Mouse (Mus musculus) midbrain, embryonic 14.5 days (tissue): Measurements from ENCODE around the gene Emc7. TPM values are rescaled to one million over a fixed set of nuclear protein-coding genes. Genes with fewer than 3 reads are reported as not detected.

ENCODE experiments used
- ATAC-seq: fragments of 200-750 bp; cut with Nextera tagmentation; 2 replicates; pipeline ENCODE4 v1.8.0; 2017; ENCODE audit warnings: moderate number of reproducible peaks, moderate library complexity; ENCODE audit not compliant: low FRiP score, low TSS enrichment
- DNase-seq: peaks from one replicate; pipeline ENCODE4 v3.0.0-alpha.2; 2015
- H3K27ac ChIP-seq: fragments of 300-500 bp; sonication (generic); replicated peaks from 2 replicates; pipeline ENCODE4 v1.5.1; 2014; ENCODE audit warnings: mild to moderate bottlenecking, low read depth, low read length, moderate library complexity
- H3K27me3 ChIP-seq: fragments of 300-500 bp; sonication (generic); 2 replicates; pipeline ENCODE4 v1.6.1; 2014; ENCODE audit warnings: low read length, control low read depth, mixed read lengths; ENCODE audit not compliant: control insufficient read depth, insufficient read depth
- H3K36me3 ChIP-seq: fragments of 300-500 bp; sonication (generic); 2 replicates; pipeline ENCODE4 v1.6.1; 2014; ENCODE audit warnings: low read length, control low read depth; ENCODE audit not compliant: control insufficient read depth, insufficient read depth
- H3K4me1 ChIP-seq: fragments of 300-500 bp; sonication (generic); 2 replicates; pipeline ENCODE4 v1.6.1; 2014; ENCODE audit warnings: mild to moderate bottlenecking, antibody characterized with exemption, low read length, control low read depth; ENCODE audit not compliant: control insufficient read depth, insufficient read depth
- H3K4me2 ChIP-seq: fragments of 300-500 bp; sonication (generic); 2 replicates; pipeline ENCODE4 v1.6.1; 2014; ENCODE audit warnings: mild to moderate bottlenecking, low read length, moderate library complexity
- H3K4me3 ChIP-seq: fragments of 300-500 bp; sonication (generic); replicated peaks from 2 replicates; pipeline ENCODE4 v1.5.1; 2014; ENCODE audit warnings: low read depth, low read length
- H3K9ac ChIP-seq: fragments of 300-500 bp; sonication (generic); replicated peaks from 2 replicates; pipeline ENCODE4 v1.6.1; 2014; ENCODE audit warnings: mild to moderate bottlenecking, low read length, moderate library complexity
- H3K9me3 ChIP-seq: fragments of 300-500 bp; sonication (generic); 2 replicates; pipeline ENCODE4 v1.6.1; 2016; ENCODE audit warnings: low read length, control low read depth, mixed read lengths; ENCODE audit not compliant: control insufficient read depth
- WGBS: fragments of 180-500 bp; shearing (Covaris S2); extraction: QIAGEN DNeasy Blood & Tissue Kit; methylation state at CpG from one replicate; pipeline ENCODE4 v1.1.7; 2014; 5-methylcytosine and 5-hydroxymethylcytosine counted together
- polyA plus RNA-seq: library from polyadenylated mRNA; unstranded; fragments of >200 nt; fragmentation: Nextera tagmentation; extraction: Ambion mirVana; gene quantifications from 2 replicates; pipeline ENCODE4 v1.2.1, GENCODE M21; 2014

The Emc7 gene
- polyA plus RNA-seq, 1 experiment from 2014 or later: 18.3 TPM

DNA sequence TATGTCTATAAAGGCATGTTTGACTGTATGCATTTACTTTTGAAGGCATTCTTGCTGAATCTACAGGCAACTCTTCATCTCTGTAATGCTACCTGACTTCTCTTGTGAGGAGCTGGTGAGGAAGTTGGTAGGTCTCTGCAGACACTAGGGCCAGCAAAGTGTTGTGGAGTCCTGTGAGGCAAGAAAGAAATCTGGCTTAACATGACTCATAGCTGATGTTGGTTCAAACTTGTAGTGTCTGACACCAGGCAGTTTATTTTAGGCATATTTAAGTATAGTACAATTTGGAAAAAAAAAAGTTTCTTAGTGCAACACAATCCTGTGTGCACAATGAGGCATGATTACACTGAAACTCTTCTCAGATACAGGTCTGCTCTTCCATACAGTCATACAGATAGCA lies 14.7 kb downstream of the Emc7 start:
- no peak for DNase-seq
- Histone ChIP-seq H3K4me2 (no peak overlapping the region), H3K4me1 (no peaks in the 10 kb centered on the region), H3K4me3 (no peak overlapping the region), H3K9me3 (no peaks in the 10 kb centered on the region), H3K36me3 (peaks cover 31% of the 10 kb centered on the region), H3K27me3 (no peaks in the 10 kb centered on the region), H3K27ac (no peak overlapping the region), H3K9ac (no peak overlapping the region)
- no peak for ATAC-seq

DNA sequence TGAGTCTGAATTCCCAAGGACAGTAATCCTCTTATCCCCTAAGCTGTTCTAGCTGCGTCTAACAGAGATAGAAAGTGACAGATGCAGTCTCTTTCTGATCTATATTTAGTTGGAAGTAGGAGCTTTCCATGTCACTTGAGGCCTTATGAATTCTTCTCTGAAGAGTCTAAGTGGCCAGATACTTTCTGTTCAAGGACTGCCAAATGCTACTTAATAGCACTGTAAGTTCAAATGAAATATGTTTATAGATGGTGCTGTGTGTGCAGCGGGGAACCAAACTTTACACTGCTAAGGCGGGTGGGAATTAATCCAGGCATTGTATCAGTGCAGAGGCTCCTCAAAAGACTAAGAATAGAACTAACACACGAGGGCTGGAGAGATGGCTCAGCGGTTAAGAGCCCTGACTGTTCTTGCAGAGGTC lies 16.2 kb downstream of the Emc7 start:
- H3K4me3 ChIP-seq: no peak overlapping the region
- DNase-seq (peak; percentile 26), ATAC-seq (no peak)
- H3K4me2 ChIP-seq: no peak overlapping the region
- H3K36me3 ChIP-seq: peaks cover 27% of the 10 kb centered on the region
- H3K27me3 ChIP-seq: no peaks in the 10 kb centered on the region
- no peak overlapping the region for H3K9ac ChIP-seq
- no peaks in the 10 kb centered on the region for H3K4me1 ChIP-seq
- no peaks in the 10 kb centered on the region for H3K9me3 ChIP-seq
- no peak overlapping the region for H3K27ac ChIP-seq
- 28% methylated on average over 5 of the region's 5 CpGs for WGBS

DNA sequence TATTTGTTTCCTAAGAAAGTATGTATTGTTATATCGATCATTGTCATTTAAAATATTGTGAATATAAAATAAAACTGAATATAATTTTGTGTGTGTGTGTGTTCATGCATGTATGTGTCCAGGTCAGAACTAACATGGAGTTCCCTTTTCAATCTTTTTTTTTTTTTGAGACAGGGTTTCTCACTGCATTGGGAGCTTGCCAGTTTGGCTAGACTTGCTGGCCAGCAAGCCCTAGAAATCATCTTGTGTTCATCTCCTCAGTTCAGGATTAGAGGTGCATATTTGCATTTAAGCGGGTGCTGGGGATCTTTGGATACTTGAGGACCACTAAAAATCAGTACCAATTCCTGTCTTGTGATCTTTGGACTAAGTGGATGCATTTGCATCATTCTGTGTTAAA lies 17.3 kb downstream of the Emc7 start:
- H3K9me3 ChIP-seq: no peaks in the 10 kb centered on the region
- DNase-seq (no peak), ATAC-seq (no peak)
- no peak overlapping the region for H3K9ac ChIP-seq
- no peak overlapping the region for H3K4me3 ChIP-seq
- H3K27me3 ChIP-seq: no peaks in the 10 kb centered on the region
- peaks cover 19% of the 10 kb centered on the region for H3K36me3 ChIP-seq
- WGBS: 94% methylated on average over 2 of the region's 2 CpGs
- H3K4me1 ChIP-seq: no peaks in the 10 kb centered on the region
- no peak overlapping the region for H3K27ac ChIP-seq
- no peak overlapping the region for H3K4me2 ChIP-seq

DNA sequence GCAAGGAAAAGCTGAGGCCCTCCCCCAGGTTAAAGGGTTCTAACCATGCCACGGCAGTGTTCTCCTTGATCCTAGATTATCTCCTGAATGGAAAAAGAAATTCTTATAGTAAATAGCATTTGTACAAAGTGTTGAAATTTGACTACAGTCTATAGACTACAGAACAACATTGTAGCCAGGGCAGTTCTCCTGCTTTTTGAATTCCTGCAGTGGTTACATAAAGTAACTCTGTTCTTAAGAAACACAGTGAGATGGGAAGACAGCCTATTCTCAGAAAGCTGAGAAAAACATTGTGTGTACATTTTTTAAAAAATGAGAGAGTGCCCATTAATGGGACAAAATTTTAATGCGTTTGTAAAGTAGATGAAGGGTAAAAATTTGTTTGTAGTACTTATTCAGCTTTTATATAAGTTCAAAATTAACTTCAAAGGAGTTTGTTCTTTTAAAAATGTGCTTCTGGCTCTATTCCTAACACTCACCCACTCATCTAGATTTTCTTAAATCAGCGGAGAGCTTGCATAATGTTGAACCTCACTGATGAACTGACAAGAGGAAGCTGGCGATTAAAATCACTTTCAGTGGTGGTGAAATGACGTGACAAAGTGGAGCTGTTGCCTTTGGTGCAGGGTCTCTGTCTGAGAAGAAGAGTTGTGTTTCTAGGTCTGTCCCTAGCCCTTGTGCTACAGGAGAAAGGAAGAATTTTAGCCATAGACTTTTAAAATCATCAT lies 20.4 kb downstream of the Emc7 start:
- Histone ChIP-seq H3K27me3 (no peaks in the 10 kb centered on the region), H3K4me2 (no peak overlapping the region), H3K4me1 (no peaks in the 10 kb centered on the region), H3K9me3 (no peaks in the 10 kb centered on the region), H3K27ac (no peak overlapping the region), H3K4me3 (no peak overlapping the region), H3K9ac (no peak overlapping the region), H3K36me3 (no peaks in the 10 kb centered on the region)
- ATAC-seq (no peak), DNase-seq (no peak)
- 77% methylated on average over 5 of the region's 5 CpGs for WGBS

DNA sequence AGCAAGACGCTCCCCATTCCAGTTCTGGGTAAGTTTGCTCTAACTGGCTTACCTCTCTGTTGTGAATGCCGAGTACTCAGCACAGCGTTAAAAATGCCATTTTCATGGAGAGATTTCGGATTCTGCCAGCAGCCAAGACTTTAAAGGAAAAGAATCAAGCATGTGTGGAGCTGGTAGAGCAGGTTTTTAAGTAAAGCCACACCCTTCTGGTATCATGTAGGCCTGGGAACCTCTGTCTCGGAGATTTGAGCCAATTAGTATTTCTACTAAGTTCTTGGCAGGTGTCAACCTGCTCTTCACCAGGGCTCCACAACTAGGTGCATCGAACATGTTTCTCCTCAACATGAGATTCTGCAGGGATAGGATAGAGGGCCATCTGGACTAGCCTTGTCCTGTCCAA lies 21.8 kb downstream of the Emc7 start:
- H3K9me3 ChIP-seq: no peaks in the 10 kb centered on the region
- H3K27ac ChIP-seq: no peak overlapping the region
- ATAC-seq (no peak), DNase-seq (no peak)
- no peaks in the 10 kb centered on the region for H3K36me3 ChIP-seq
- no peaks in the 10 kb centered on the region for H3K27me3 ChIP-seq
- H3K4me2 ChIP-seq: no peak overlapping the region
- H3K4me1 ChIP-seq: no peaks in the 10 kb centered on the region
- no peak overlapping the region for H3K9ac ChIP-seq
- no peak overlapping the region for H3K4me3 ChIP-seq
- 80% methylated on average over 6 of the region's 6 CpGs for WGBS

DNA sequence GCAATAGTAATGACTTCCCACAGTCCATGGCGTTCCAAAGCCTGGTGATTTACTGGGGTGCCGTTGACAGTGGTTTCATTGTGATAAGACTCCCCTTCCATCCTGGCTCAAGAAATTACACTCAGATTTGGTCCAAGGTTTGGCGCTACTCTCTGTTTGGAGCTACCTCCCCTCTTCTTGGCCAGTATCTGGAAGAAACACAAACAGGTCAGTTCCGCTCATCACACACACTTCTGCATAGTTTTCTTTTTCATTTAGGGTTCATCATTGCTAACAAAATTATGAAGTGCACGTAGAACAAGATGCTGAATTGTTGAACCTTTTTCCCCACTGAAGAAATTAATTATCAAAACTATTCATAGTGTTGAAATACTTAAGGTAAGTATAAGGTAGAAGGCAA lies 25.9 kb downstream of the Emc7 start, which contains the start of gene Chrm5:
Gene Chrm5 (minus strand): TSS at position 101 of the 400 bp plus-strand sequence.
- Histone ChIP-seq H3K36me3 (no peaks in the 10 kb centered on the region), H3K4me1 (no peaks in the 10 kb centered on the region)
- DNase-seq: no peak

DNA sequence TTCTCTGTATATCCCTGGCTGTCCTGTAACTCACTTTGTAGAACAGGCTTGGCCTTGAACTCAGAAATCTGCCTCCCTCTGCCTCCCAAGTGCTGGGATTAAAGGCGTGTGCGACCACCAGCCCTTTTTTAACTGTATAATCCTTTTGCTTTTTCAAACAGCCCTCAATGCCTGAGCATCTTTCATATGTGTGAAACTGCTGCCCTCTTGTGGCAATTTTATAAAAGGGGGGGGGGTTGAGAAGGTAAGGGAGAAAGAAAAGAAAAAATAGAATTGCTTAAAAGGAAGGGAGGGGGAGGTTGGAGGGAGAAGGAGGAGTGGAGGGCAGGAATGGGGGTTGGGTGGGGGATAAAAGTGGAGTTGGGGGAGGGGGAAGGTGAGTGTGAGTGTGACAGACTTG lies 26.8 kb downstream of the Emc7 start:
- DNase-seq (peak; percentile 83), ATAC-seq (peak; percentile 48; the same call in 1 of the 2 replicates)
- no peak overlapping the region for H3K9ac ChIP-seq
- H3K27me3 ChIP-seq: no peaks in the 10 kb centered on the region
- no peaks in the 10 kb centered on the region for H3K9me3 ChIP-seq
- H3K36me3 ChIP-seq: no peaks in the 10 kb centered on the region
- H3K4me2 ChIP-seq: no peak overlapping the region
- WGBS: 2% methylated on average over 2 of the region's 2 CpGs
- no peak overlapping the region for H3K4me3 ChIP-seq
- H3K4me1 ChIP-seq: no peaks in the 10 kb centered on the region
- no peak overlapping the region for H3K27ac ChIP-seq

More for the DNA sequence above, 25.9 kb downstream of the Emc7 start, which contains the start of gene Chrm5:
- 96% methylated on average over 5 of the region's 5 CpGs for WGBS
- Histone ChIP-seq H3K9ac (no peak within 1 kb of the TSS), H3K27me3 (no peaks in the 10 kb centered on the region), H3K9me3 (no peaks in the 10 kb centered on the region), H3K4me3 (no peak within 1 kb of the TSS), H3K27ac (no peak within 1 kb of the TSS), H3K4me2 (no peak within 1 kb of the TSS)
- no peak for ATAC-seq

DNA sequence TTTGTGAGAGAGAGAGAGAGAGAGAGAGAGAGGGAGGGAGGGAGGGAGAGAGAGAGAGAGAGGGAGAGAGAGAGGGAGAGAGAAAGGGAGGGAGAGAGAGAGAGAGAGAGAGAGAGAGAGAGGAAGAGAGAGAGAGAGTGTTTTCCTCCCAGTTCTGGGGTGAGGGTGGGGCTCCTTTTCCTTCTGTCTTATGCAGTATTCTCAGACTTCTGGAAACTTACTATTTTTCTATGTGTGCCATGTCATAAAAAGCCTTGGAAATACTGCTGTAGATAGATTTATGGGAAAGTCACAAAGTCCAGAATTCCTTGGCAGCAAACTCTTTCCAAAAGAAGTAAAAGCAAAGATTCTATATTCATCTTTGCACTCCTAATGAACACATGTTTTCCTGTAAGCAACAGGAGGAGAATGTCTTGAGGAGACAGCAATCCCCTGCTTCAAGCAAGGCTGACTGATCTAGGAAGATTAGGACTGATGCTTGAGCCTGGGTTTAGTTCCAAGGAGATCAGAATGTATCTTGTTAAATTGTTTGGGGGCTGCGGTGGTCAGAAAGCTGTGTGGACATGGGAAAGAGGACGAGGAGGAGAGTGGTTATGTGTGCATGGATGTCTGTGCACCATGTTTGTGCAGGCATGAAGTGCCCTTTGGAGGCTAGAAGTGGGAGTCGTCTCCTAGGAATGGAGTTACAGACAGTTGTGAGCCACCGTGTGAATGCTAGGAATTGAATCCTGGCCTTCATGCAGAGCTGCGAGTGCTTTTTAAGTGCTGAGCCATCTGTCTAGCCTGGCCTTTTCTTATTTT lies 27.9 kb downstream of the Emc7 start:
- Histone ChIP-seq H3K9ac (no peak overlapping the region), H3K4me3 (no peak overlapping the region), H3K27ac (no peak overlapping the region), H3K36me3 (no peaks in the 10 kb centered on the region), H3K27me3 (no peaks in the 10 kb centered on the region), H3K9me3 (no peaks in the 10 kb centered on the region), H3K4me1 (no peaks in the 10 kb centered on the region), H3K4me2 (no peak overlapping the region)
- 75% methylated on average over 5 of the region's 5 CpGs for WGBS
- ATAC-seq (no peak), DNase-seq (no peak)

DNA sequence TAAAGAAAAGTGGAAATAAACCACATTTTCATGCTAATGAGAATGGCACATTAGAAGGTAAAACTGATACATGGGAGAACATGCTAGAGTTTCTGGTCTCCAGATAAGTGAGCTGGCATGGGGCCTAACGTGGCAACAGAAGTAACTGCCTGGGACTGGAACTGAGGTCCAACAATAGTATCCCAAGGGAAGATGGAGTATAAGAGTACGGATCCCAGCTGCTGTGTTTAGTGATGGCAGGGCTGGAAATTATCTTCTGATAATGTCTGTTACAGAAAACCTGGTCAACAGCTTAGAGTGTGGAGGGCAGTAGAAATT lies 28.5 kb downstream of the Emc7 start:
- Histone ChIP-seq H3K9ac (no peak overlapping the region), H3K27me3 (no peaks in the 10 kb centered on the region), H3K4me3 (no peak overlapping the region), H3K36me3 (no peaks in the 10 kb centered on the region), H3K4me2 (no peak overlapping the region), H3K27ac (no peak overlapping the region), H3K9me3 (no peaks in the 10 kb centered on the region), H3K4me1 (no peaks in the 10 kb centered on the region)
- no peak for DNase-seq
- ATAC-seq: no peak
- WGBS: 72% methylated on average over 2 of the region's 2 CpGs
